Comparison of ENCODE assay signal across 9 mouse cellular contexts in the genomic region with DNA sequence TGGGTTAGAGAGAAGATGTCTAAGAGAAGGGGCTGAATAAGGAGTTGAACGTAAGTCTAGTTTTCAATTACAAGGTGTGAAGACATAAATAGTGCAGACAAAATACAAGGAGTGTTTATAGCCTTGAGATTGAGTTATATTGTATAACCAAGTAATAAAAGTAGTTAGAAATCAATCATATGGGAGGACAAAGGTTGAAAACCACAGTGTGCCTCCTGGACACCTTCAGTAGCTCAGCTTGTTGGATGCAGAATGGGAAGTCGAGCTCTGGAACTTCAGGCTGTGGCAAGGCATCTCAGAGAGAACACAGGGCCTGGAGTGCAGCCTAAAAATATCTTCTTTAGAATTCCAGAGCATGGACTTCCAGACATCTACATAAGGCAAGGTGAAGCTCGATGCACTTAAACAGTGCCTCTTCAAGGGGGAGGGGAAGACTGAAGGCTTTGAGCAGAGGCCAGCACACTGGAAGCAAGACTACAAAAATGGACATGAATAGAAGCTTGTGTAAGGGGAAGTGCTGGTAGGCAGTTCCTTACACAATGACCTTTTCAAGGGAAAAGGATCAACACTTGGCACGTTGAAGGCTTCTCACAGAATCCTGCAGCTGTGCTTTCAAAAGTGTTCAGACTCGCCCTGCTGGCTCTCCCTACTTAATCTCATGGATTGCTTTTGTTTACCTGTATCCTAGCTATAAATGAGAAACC.
DNase-seq lines count a peak whose midpoint lies in the region; ATAC-seq lines count a peak whose summit lies in the region.
"Had no signal": no experiment of that assay in that cellular context is flagged by ENCODE, and none has a peak within 500 bp of the region (broad histone marks: within the 10 kb centered on the region; RNA-seq: fewer than 3 reads in every experiment).

No protein-coding gene starts in this region.

- peaks cover 15% of the 10 kb centered on the region for H3K4me1 ChIP-seq in heart, embryonic 11.5 days (ENCODE audit: control insufficient read depth, insufficient read depth, low read length)
- H3K4me1 ChIP-seq in forebrain, embryonic 11.5 days (replicated peaks; ENCODE audit: control insufficient read depth, insufficient read depth, low read length): peaks cover 4% of the 10 kb centered on the region; the same call in 1 of the 2 replicates
- H3K4me1 ChIP-seq in midbrain, embryonic 10.5 days: peaks cover 30% of the 10 kb centered on the region

- no peak; the same call in 1 of the 2 replicates for ATAC-seq in heart, embryonic 11.5 days (replicated peaks; ENCODE audit: insufficient number of reproducible peaks, low FRiP score, low TSS enrichment)
- peak; percentile 86 for ATAC-seq in forebrain, embryonic 11.5 days (replicated peaks; ENCODE audit: low FRiP score)
- no peak for ATAC-seq in CD4-positive, CD25-positive, alpha-beta regulatory T cell, adult 4 months

- H3K36me3 ChIP-seq in heart, embryonic 11.5 days (ENCODE audit: control insufficient read depth, insufficient read depth, low read length): no peaks in the 10 kb centered on the region
- H3K36me3 ChIP-seq in forebrain, embryonic 11.5 days (ENCODE audit: control insufficient read depth, insufficient read depth, low read length): no peaks in the 10 kb centered on the region
- H3K36me3 ChIP-seq in midbrain, embryonic 10.5 days: no peaks in the 10 kb centered on the region

- WGBS in heart, embryonic 11.5 days (ENCODE audit: insufficient replicate concordance): 35% methylated on average over 5 of the region's 5 CpGs
- WGBS in forebrain, embryonic 11.5 days: 33% methylated on average over 5 of the region's 5 CpGs
- WGBS in midbrain, embryonic 10.5 days: 40% methylated on average over 5 of the region's 5 CpGs

- H3K9ac ChIP-seq in heart, embryonic 11.5 days (ENCODE audit: low read depth, low read length): no peak overlapping the region
- H3K9ac ChIP-seq in forebrain, embryonic 11.5 days (ENCODE audit: low read length): no peak overlapping the region

- DNase-seq in heart, postnatal 14 days: no peak
- peak; percentile 17 for DNase-seq in Muller cell, postnatal 12 days (ENCODE audit: inconsistent ontology term)
- no peak for DNase-seq in forebrain, embryonic 11.5 days (ENCODE audit: low spot score)
- peak; percentile 13 for DNase-seq in midbrain, embryonic 10.5 days (ENCODE audit: low spot score)
- no peak for DNase-seq in left cerebral cortex, adult 9 months (ENCODE audit: low spot score in 2 of 2)
- no peak for DNase-seq in kidney, postnatal 4 days
- DNase-seq: right cerebral cortex, postnatal 25 days had no signal

- H3K4me2 ChIP-seq in heart, embryonic 11.5 days: no peak overlapping the region; the same call in 1 of the 2 replicates
- H3K4me2 ChIP-seq in forebrain, embryonic 11.5 days (ENCODE audit: low read depth, low read length, severe bottlenecking): no peak overlapping the region

- no peaks in the 10 kb centered on the region for H3K27me3 ChIP-seq in heart, embryonic 11.5 days (ENCODE audit: control insufficient read depth, insufficient read depth, low read length)
- H3K27me3 ChIP-seq in forebrain, embryonic 11.5 days (ENCODE audit: control insufficient read depth, insufficient read depth, low read length): no peaks in the 10 kb centered on the region
- H3K27me3 ChIP-seq in midbrain, embryonic 10.5 days (ENCODE audit: low read depth, poor library complexity, severe bottlenecking): no peaks in the 10 kb centered on the region

- H3K4me3 ChIP-seq in heart, embryonic 11.5 days (ENCODE audit: low read depth, low read length): no peak overlapping the region
- no peak overlapping the region for H3K4me3 ChIP-seq in forebrain, embryonic 11.5 days (ENCODE audit: low read depth, low read length)
- H3K4me3 ChIP-seq in midbrain, embryonic 10.5 days: no peak overlapping the region

- intact Hi-C loops in heart, postnatal 14 days (cut with DNase I): no loop called here

- peak overlapping the region; percentile 84 for H3K27ac ChIP-seq in heart, embryonic 11.5 days (ENCODE audit: low read depth, low read length)
- no peak overlapping the region for H3K27ac ChIP-seq in forebrain, embryonic 11.5 days (ENCODE audit: low read depth, low read length)
- H3K27ac ChIP-seq in midbrain, embryonic 10.5 days (replicated peaks): 0 out of 2 replicates have a peak overlapping the region, but pooled peaks have one; percentile 33

- H3K9me3 ChIP-seq in heart, embryonic 11.5 days (replicated peaks; ENCODE audit: control insufficient read depth, low read length): no peaks in the 10 kb centered on the region
- no peaks in the 10 kb centered on the region for H3K9me3 ChIP-seq in forebrain, embryonic 11.5 days (ENCODE audit: control insufficient read depth, low read length)
- H3K9me3 ChIP-seq in midbrain, embryonic 10.5 days (replicated peaks): no peaks in the 10 kb centered on the region

Comparison
In these comparisons a context has a peak if more than half of its experiments do, and no peak if none do; other contexts are left out.
1. DNase-seq: peak in Muller cell, postnatal 12 days (single experiment) and midbrain, embryonic 10.5 days (single experiment); none in heart, postnatal 14 days (0 of 2), forebrain, embryonic 11.5 days (single experiment), left cerebral cortex, adult 9 months (0 of 2) and kidney, postnatal 4 days (0 of 2).